Mouse (Mus musculus) stomach, embryonic 14.5 days (tissue): ENCODE results near the gene Med18. TPM values are rescaled to one million over a fixed set of nuclear protein-coding genes. Genes with fewer than 3 reads are reported as not detected.

ENCODE experiments used
- ATAC-seq: fragments of 200-750 bp; cut with Nextera tagmentation; 2 replicates; pipeline ENCODE4 v1.8.0; 2017; ENCODE audit warnings: low read depth, moderate TSS enrichment; ENCODE audit not compliant: insufficient number of reproducible peaks, insufficient read depth, low FRiP score
- H3K27ac ChIP-seq: fragments of 300-500 bp; sonication (generic); 2 replicates; pipeline ENCODE4 v1.5.1; 2014; ENCODE audit warnings: mild to moderate bottlenecking, low read length, moderate library complexity, mixed read lengths
- H3K27me3 ChIP-seq: fragments of 300-500 bp; sonication (generic); 2 replicates; pipeline ENCODE4 v1.6.1; 2014; ENCODE audit warnings: low read length, control low read depth, mixed read lengths; ENCODE audit not compliant: control insufficient read depth, insufficient read depth
- H3K36me3 ChIP-seq: fragments of 300-500 bp; sonication (generic); 2 replicates; pipeline ENCODE4 v1.6.1; 2014; ENCODE audit warnings: mild to moderate bottlenecking, control low read depth, low read length, moderate library complexity, mixed read lengths; ENCODE audit not compliant: control insufficient read depth, insufficient read depth
- H3K4me1 ChIP-seq: fragments of 300-500 bp; sonication (generic); 2 replicates; pipeline ENCODE4 v1.6.1; 2014; ENCODE audit warnings: low read length, control low read depth, mixed read lengths; ENCODE audit not compliant: control insufficient read depth, insufficient read depth
- H3K4me2 ChIP-seq: fragments of 300-500 bp; sonication (generic); replicated peaks from 2 replicates; pipeline ENCODE4 v1.6.1; 2014; ENCODE audit warnings: low read depth, low read length, control low read depth
- H3K4me3 ChIP-seq: fragments of 300-500 bp; sonication (generic); 2 replicates; pipeline ENCODE4 v1.5.1; 2014; ENCODE audit warnings: low read depth, low read length, control low read depth
- H3K9ac ChIP-seq: fragments of 300-500 bp; sonication (generic); replicated peaks from 2 replicates; pipeline ENCODE4 v1.6.1; 2014; ENCODE audit warnings: low read depth, mild to moderate bottlenecking, control low read depth, low read length, moderate library complexity, mixed read lengths
- H3K9me3 ChIP-seq: fragments of 300-500 bp; sonication (generic); 2 replicates; pipeline ENCODE4 v1.6.1; 2016; ENCODE audit warnings: low read depth, low read length, control low read depth; ENCODE audit not compliant: control insufficient read depth
- WGBS: fragments of 180-500 bp; shearing (Covaris S2); extraction: QIAGEN DNeasy Blood & Tissue Kit; methylation state at CpG from one replicate; pipeline ENCODE4 v1.1.7; 2014; 5-methylcytosine and 5-hydroxymethylcytosine counted together
- polyA plus RNA-seq: library from polyadenylated mRNA; unstranded; fragments of >200 nt; fragmentation: Nextera tagmentation; extraction: Ambion mirVana; gene quantifications from 2 replicates; pipeline ENCODE4 v1.2.1, GENCODE M21; 2014

The Med18 gene
- polyA plus RNA-seq, 1 experiment from 2014 or later = 22.8 TPM

GRCm38 (mm10) chr4:132473411-132473810, 9.7 kb upstream of the Med18 start:
- no peak overlapping the region for H3K27ac ChIP-seq
- no peaks in the 10 kb centered on the region for H3K9me3 ChIP-seq
- no peak for ATAC-seq
- H3K9ac ChIP-seq = no peak overlapping the region
- 84% methylated on average over 9 of the region's 9 CpGs for WGBS
- H3K4me1 ChIP-seq = no peaks in the 10 kb centered on the region
- no peak overlapping the region for H3K4me3 ChIP-seq
- no peak overlapping the region for H3K4me2 ChIP-seq
- H3K36me3 ChIP-seq = no peaks in the 10 kb centered on the region
- no peaks in the 10 kb centered on the region for H3K27me3 ChIP-seq

- no peak overlapping the region for H3K27ac ChIP-seq
- H3K4me3 ChIP-seq = no peak overlapping the region
- H3K4me1 ChIP-seq = no peaks in the 10 kb centered on the region
- no peak overlapping the region for H3K4me2 ChIP-seq
- no peak for ATAC-seq
- no peaks in the 10 kb centered on the region for H3K9me3 ChIP-seq
- no peaks in the 10 kb centered on the region for H3K36me3 ChIP-seq
- H3K9ac ChIP-seq = no peak overlapping the region
- H3K27me3 ChIP-seq = no peaks in the 10 kb centered on the region
- 7% methylated on average over 3 of the region's 3 CpGs for WGBS
These were observed 6.2 kb upstream of the Med18 start for GRCm38 (mm10) chr4:132469873-132470272.

GRCm38 (mm10) chr4:132464255-132464613, 513 bp upstream of the Med18 start:
- peak overlapping the region; percentile 48 for H3K27ac ChIP-seq
- ATAC-seq = no peak
- H3K9me3 ChIP-seq = no peaks in the 10 kb centered on the region
- H3K4me1 ChIP-seq = peaks cover 11% of the 10 kb centered on the region
- WGBS = under 1% methylated on average over 5 of the region's 5 CpGs
- peak overlapping the region; percentile 89 for H3K4me2 ChIP-seq
- H3K4me3 ChIP-seq = peak overlapping the region; percentile 80
- H3K9ac ChIP-seq = no peak overlapping the region
- H3K27me3 ChIP-seq = no peaks in the 10 kb centered on the region
- peaks cover 18% of the 10 kb centered on the region for H3K36me3 ChIP-seq

GRCm38 (mm10) chr4:132462836-132463235, 885 bp downstream of the Med18 start:
- no peak overlapping the region for H3K27ac ChIP-seq
- peak overlapping the region; percentile 80 for H3K4me3 ChIP-seq
- 9% methylated on average over 11 of the region's 11 CpGs for WGBS
- H3K9ac ChIP-seq = peak overlapping the region; percentile 65
- H3K4me2 ChIP-seq = peak overlapping the region; percentile 89
- H3K27me3 ChIP-seq = no peaks in the 10 kb centered on the region
- peaks cover 28% of the 10 kb centered on the region for H3K36me3 ChIP-seq
- no peak for ATAC-seq
- peaks cover 11% of the 10 kb centered on the region for H3K4me1 ChIP-seq
- H3K9me3 ChIP-seq = no peaks in the 10 kb centered on the region

GRCm38 (mm10) chr4:132460225-132460624, 3.5 kb downstream of the Med18 start:
- H3K27me3 ChIP-seq = no peaks in the 10 kb centered on the region
- no peak overlapping the region for H3K4me3 ChIP-seq
- 90% methylated on average over 8 of the region's 8 CpGs for WGBS
- no peak overlapping the region for H3K9ac ChIP-seq
- no peak for ATAC-seq
- H3K27ac ChIP-seq = no peak overlapping the region
- no peak overlapping the region for H3K4me2 ChIP-seq
- no peaks in the 10 kb centered on the region for H3K9me3 ChIP-seq
- peaks cover 37% of the 10 kb centered on the region for H3K36me3 ChIP-seq
- H3K4me1 ChIP-seq = peaks cover 11% of the 10 kb centered on the region

- Histone ChIP-seq H3K36me3 (peaks cover 32% of the 10 kb centered on the region), H3K27me3 (no peaks in the 10 kb centered on the region), H3K4me2 (no peak overlapping the region), H3K4me3 (no peak overlapping the region), H3K9me3 (no peaks in the 10 kb centered on the region), H3K27ac (peak overlapping the region; percentile 81), H3K4me1 (no peaks in the 10 kb centered on the region), H3K9ac (no peak overlapping the region)
- 80% methylated on average over 6 of the region's 6 CpGs for WGBS
- ATAC-seq = no peak
These were observed 8.2 kb downstream of the Med18 start for GRCm38 (mm10) chr4:132455561-132455960.

GRCm38 (mm10) chr4:132455146-132455545, 8.6 kb downstream of the Med18 start:
- peaks cover 28% of the 10 kb centered on the region for H3K36me3 ChIP-seq
- no peaks in the 10 kb centered on the region for H3K4me1 ChIP-seq
- no peaks in the 10 kb centered on the region for H3K9me3 ChIP-seq
- H3K9ac ChIP-seq = no peak overlapping the region
- 66% methylated on average over 3 of the region's 3 CpGs for whole genome bisulfite sequencing
- peak; percentile 71 for ATAC-seq
- H3K27ac ChIP-seq = peak overlapping the region; percentile 81; the same call in 1 of the 2 replicates
- no peak overlapping the region for H3K4me3 ChIP-seq
- no peaks in the 10 kb centered on the region for H3K27me3 ChIP-seq
- H3K4me2 ChIP-seq = no peak overlapping the region

GRCm38 (mm10) chr4:132454216-132454615, 9.5 kb downstream of the Med18 start:
- ATAC-seq = no peak
- Histone ChIP-seq H3K9ac (no peak overlapping the region), H3K9me3 (no peaks in the 10 kb centered on the region), H3K27ac (peak overlapping the region; percentile 48; the same call in 1 of the 2 replicates), H3K36me3 (peaks cover 19% of the 10 kb centered on the region), H3K27me3 (no peaks in the 10 kb centered on the region), H3K4me3 (no peak overlapping the region), H3K4me2 (no peak overlapping the region), H3K4me1 (no peaks in the 10 kb centered on the region)
- 87% methylated on average over 6 of the region's 6 CpGs for WGBS

GRCm38 (mm10) chr4:132449778-132450177, 13.9 kb downstream of the Med18 start:
- no peak for ATAC-seq
- H3K4me1 ChIP-seq = no peaks in the 10 kb centered on the region
- H3K9me3 ChIP-seq = no peaks in the 10 kb centered on the region
- no peak overlapping the region for H3K4me2 ChIP-seq
- H3K4me3 ChIP-seq = no peak overlapping the region
- no peak overlapping the region for H3K27ac ChIP-seq
- no peaks in the 10 kb centered on the region for H3K36me3 ChIP-seq
- H3K27me3 ChIP-seq = no peaks in the 10 kb centered on the region
- no peak overlapping the region for H3K9ac ChIP-seq
- WGBS = 85% methylated on average over 3 of the region's 3 CpGs
